Mouse (Mus musculus) MEL (cell line): ENCODE measurements around the gene Gm17657.
"Not testable (repeated sequence)": the region's sequence is repeated elsewhere in the genome, so short reads cannot be mapped to it uniquely, and the experiment has no call there.

Experiments used
- EP300 ChIP-seq, 2 experiments: IDR thresholded peaks; 2 replicates each; pipeline ENCODE4 v1.6.1; 2011; ENCODE audit warnings: improper control_type of control experiment in 2 of 2, low read length in 2 of 2, low read depth in 1 of 2, mild to moderate bottlenecking in 1 of 2
- MAX ChIP-seq: IDR thresholded peaks from 2 replicates; pipeline ENCODE4 v1.6.1; 2011; ENCODE audit warnings: low read length, improper control_type of control experiment
- SIN3A ChIP-seq: IDR thresholded peaks from 2 replicates; pipeline ENCODE4 v1.6.1; 2012; ENCODE audit warnings: low read length, improper control_type of control experiment, inconsistent platforms
- ZC3H11A ChIP-seq: IDR thresholded peaks from 2 replicates; pipeline ENCODE4 v1.6.1; 2012; ENCODE audit warnings: low read depth, mild to moderate bottlenecking, inconsistent platforms, low read length, improper control_type of control experiment

DNA sequence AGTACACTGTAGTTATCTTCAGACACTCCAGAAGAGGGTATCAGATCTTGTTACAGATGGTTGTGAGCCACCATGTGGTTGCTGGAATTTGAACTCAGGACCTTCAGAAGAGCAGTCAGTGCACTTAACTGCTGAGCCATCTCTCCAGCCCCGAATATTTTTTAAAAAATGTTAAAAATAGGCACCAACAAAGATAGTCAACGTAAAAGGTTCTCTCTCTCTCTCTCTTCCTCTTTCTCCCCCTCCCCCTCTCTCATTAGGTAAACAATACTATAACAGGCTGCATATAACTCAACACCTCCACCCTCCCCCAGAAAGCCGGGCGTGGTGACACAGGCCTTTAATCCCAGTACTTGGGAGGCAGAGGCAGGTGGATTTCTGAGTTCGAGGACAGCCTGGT, 30.8 kb downstream of the Gm17657 start:
- TF ChIP-seq EP300 (IDR thresholded peaks at IDR 0.05; ENCODE audit: low read depth in 1 of 2, low read length in 2 of 2); MAX; SIN3A; ZC3H11A: not testable (repeated sequence)
